Mouse (Mus musculus): Measurements from ENCODE around the gene Ptges3l.
"Not testable (repeated sequence)": the region's sequence is repeated elsewhere in the genome, so short reads cannot be mapped to it uniquely, and the experiment has no call there.

DNA sequence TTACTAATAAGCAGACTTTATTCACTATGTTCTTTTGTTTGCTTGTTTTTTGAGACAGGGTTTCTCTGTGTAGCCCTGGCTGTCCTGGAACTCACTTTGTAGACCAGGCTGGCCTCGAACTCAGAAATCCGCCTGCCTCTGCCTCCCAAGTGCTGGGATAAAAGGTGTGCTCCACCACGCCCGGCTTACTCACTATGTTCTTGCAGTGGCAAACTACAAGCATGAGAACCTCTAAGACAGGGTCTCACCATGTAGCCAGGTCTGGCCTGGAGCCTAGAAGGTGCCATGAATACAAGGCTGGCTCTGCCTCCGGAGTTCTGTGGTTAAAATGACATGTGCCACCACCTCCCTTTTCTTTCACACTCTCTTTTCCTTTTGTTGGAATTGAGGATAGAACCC is 41.4 kb upstream of the Ptges3l start:
- TF ChIP-seq CTCF (IDR thresholded peaks at IDR 0.05; ENCODE audit: low read depth); EP300 (optimal IDR thresholded peaks at IDR 0.05): not testable (repeated sequence)
